Mouse (Mus musculus): ENCODE results near the gene Oasl2. TPM values are rescaled to one million over a fixed set of nuclear protein-coding genes. Genes with fewer than 3 reads are reported as not detected.

Oasl2 gene
- polyA plus RNA-seq, 2 experiments: 1.6 to 1.7 TPM

DNA sequence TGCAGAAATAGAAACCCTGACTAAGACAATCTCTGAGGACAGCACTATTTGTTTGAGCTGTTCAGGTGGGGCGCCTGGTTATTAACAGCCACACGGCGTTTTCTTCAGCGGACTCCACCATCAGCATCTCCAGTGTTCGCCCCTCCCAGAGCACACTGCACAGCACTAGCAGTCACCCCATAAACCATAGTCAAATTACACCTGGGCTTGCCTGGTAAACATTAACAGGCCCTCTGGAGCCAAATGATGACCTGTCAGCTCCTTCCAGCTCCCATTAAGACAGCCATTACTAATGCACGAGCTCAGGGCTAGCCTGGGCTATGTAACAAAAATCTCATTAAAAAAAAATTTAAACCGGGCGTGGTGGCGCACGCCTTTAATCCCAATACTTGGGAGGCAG, 48.3 kb downstream of the Oasl2 start:
- no peak overlapping the region for H3K4me2 ChIP-seq (replicated peaks; ENCODE audit: low read depth, low read length, severe bottlenecking)
- ATAC-seq (ENCODE audit: low FRiP score, low read depth) (no peak), DNase-seq (ENCODE audit: low spot score) (no peak)
- peaks cover 50% of the 10 kb centered on the region for H3K36me3 ChIP-seq (ENCODE audit: control insufficient read depth, insufficient read depth, low read length)
- H3K27ac ChIP-seq (replicated peaks; ENCODE audit: low read depth, low read length): no peak overlapping the region
- TF ChIP-seq POLR2A (IDR thresholded peaks at IDR 0.05; ENCODE audit: borderline replicate concordance, extremely low read depth, insufficient read depth, insufficient read length): no peak
- no peaks in the 10 kb centered on the region for H3K9me3 ChIP-seq (ENCODE audit: control insufficient read depth, low read length)
- no peak overlapping the region for H3K9ac ChIP-seq (ENCODE audit: low read depth, low read length, severe bottlenecking)
- 81% methylated on average over 10 of the region's 10 CpGs for WGBS
- no peaks in the 10 kb centered on the region for H3K27me3 ChIP-seq (ENCODE audit: control insufficient read depth, insufficient read depth, low read length)
- H3K4me3 ChIP-seq (replicated peaks; ENCODE audit: low read length): no peak overlapping the region
- peaks cover 4% of the 10 kb centered on the region; the same call in 1 of the 2 replicates for H3K4me1 ChIP-seq (ENCODE audit: control insufficient read depth, insufficient read depth, low read length)

DNA sequence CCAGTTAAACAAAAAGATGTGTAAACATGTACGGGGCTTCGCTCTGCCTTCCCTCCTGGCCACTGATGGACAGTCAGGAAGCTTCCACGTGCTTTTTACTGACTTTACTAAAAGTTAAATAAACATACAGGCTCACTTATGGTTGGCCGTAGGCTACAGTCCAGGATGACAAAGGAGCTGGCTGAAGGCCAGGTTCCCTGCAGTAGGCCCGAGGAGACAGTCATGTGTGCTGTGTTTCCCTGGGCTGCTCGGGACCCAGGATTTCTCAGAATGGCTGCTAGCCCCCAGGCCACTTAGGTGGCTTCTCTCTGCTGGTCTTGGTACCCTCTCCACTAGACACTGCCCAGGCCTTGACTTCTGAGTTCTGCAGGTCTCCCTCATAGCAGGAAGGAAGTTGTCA, 52.2 kb downstream of the Oasl2 start:
- Histone ChIP-seq H3K9ac (ENCODE audit: low read depth, low read length, severe bottlenecking) (no peak overlapping the region), H3K4me1 (ENCODE audit: control insufficient read depth, insufficient read depth, low read length) (0 out of 2 replicates have a peak, but pooled peaks cover 3% of the 10 kb centered on the region), H3K36me3 (ENCODE audit: control insufficient read depth, insufficient read depth, low read length) (peaks cover 51% of the 10 kb centered on the region), H3K27me3 (ENCODE audit: control insufficient read depth, insufficient read depth, low read length) (no peaks in the 10 kb centered on the region), H3K9me3 (ENCODE audit: control insufficient read depth, low read length) (no peaks in the 10 kb centered on the region), H3K4me3 (replicated peaks; ENCODE audit: low read length) (no peak overlapping the region), H3K4me2 (replicated peaks; ENCODE audit: low read depth, low read length, severe bottlenecking) (no peak overlapping the region), H3K27ac (replicated peaks; ENCODE audit: low read depth, low read length) (no peak overlapping the region)
- no peak for TF ChIP-seq POLR2A (IDR thresholded peaks at IDR 0.05; ENCODE audit: borderline replicate concordance, extremely low read depth, insufficient read depth, insufficient read length)
- WGBS: 72% methylated on average over 6 of the region's 6 CpGs
- DNase-seq (ENCODE audit: low spot score) (peak; percentile 57), ATAC-seq (ENCODE audit: low FRiP score, low read depth) (no peak)

- no peaks in the 10 kb centered on the region for H3K9me3 ChIP-seq (ENCODE audit: control insufficient read depth, low read length)
- no peak for TF ChIP-seq POLR2A (IDR thresholded peaks at IDR 0.05; ENCODE audit: borderline replicate concordance, extremely low read depth, insufficient read depth, insufficient read length)
- peak; percentile 37 for DNase-seq (ENCODE audit: low spot score)
- H3K4me3 ChIP-seq (replicated peaks; ENCODE audit: low read length): no peak overlapping the region
- 71% methylated on average over 4 of the region's 5 CpGs for WGBS
- peak; percentile 20; the same call in 1 of the 2 replicates for ATAC-seq (ENCODE audit: low FRiP score, low read depth)
- H3K27ac ChIP-seq (replicated peaks; ENCODE audit: low read depth, low read length): no peak overlapping the region
- H3K27me3 ChIP-seq (ENCODE audit: control insufficient read depth, insufficient read depth, low read length): no peaks in the 10 kb centered on the region
- no peak overlapping the region for H3K4me2 ChIP-seq (replicated peaks; ENCODE audit: low read depth, low read length, severe bottlenecking)
- H3K9ac ChIP-seq (ENCODE audit: low read depth, low read length, severe bottlenecking): peak overlapping the region; percentile 16; the same call in 1 of the 2 replicates
- H3K4me1 ChIP-seq (ENCODE audit: control insufficient read depth, insufficient read depth, low read length): 0 out of 2 replicates have a peak, but pooled peaks cover 3% of the 10 kb centered on the region
- H3K36me3 ChIP-seq (ENCODE audit: control insufficient read depth, insufficient read depth, low read length): peaks cover 51% of the 10 kb centered on the region
Observed at GRCm38 (mm10) chr5:114949316-114949715, 52.6 kb downstream of the Oasl2 start.

DNA sequence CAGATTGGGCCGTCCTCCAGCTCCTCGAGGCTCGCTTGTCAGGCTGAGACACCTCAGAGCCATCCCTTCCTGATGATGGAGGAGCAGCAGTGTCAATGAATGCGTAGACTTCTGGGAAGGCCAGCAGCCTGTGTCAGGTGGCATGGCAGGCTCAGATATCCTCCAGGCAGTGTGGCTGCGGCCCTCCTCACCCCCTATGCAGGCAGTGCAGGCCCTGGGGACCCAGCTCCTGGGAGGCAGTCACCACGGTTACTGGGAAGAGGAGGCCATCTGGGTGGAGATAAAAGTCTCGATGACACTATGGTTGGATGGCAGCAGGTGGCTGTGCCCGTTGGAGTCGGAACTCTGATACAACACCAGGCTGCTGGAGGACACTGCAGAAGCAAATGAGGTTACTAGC, 53.1 kb downstream of the Oasl2 start:
- Histone ChIP-seq H3K9me3 (ENCODE audit: control insufficient read depth, low read length) (no peaks in the 10 kb centered on the region), H3K9ac (ENCODE audit: low read depth, low read length, severe bottlenecking) (no peak overlapping the region), H3K4me1 (ENCODE audit: control insufficient read depth, insufficient read depth, low read length) (0 out of 2 replicates have a peak, but pooled peaks cover 3% of the 10 kb centered on the region), H3K27ac (replicated peaks; ENCODE audit: low read depth, low read length) (no peak overlapping the region), H3K4me2 (replicated peaks; ENCODE audit: low read depth, low read length, severe bottlenecking) (no peak overlapping the region), H3K27me3 (ENCODE audit: control insufficient read depth, insufficient read depth, low read length) (no peaks in the 10 kb centered on the region), H3K36me3 (ENCODE audit: control insufficient read depth, insufficient read depth, low read length) (peaks cover 51% of the 10 kb centered on the region), H3K4me3 (replicated peaks; ENCODE audit: low read length) (no peak overlapping the region)
- 84% methylated on average over 7 of the region's 9 CpGs for WGBS
- DNase-seq (ENCODE audit: low spot score): no peak
- peak; percentile 7; the same call in 1 of the 2 replicates for ATAC-seq (ENCODE audit: low FRiP score, low read depth)
- TF ChIP-seq POLR2A (IDR thresholded peaks at IDR 0.05; ENCODE audit: borderline replicate concordance, extremely low read depth, insufficient read depth, insufficient read length): no peak

- no peak overlapping the region for H3K4me3 ChIP-seq (replicated peaks; ENCODE audit: low read length)
- H3K4me1 ChIP-seq (ENCODE audit: control insufficient read depth, insufficient read depth, low read length): 0 out of 2 replicates have a peak, but pooled peaks cover 3% of the 10 kb centered on the region
- no peaks in the 10 kb centered on the region for H3K27me3 ChIP-seq (ENCODE audit: control insufficient read depth, insufficient read depth, low read length)
- 73% methylated on average over 12 of the region's 12 CpGs for WGBS
- H3K9ac ChIP-seq (ENCODE audit: low read depth, low read length, severe bottlenecking): no peak overlapping the region
- H3K27ac ChIP-seq (replicated peaks; ENCODE audit: low read depth, low read length): no peak overlapping the region
- DNase-seq (ENCODE audit: low spot score) (no peak), ATAC-seq (ENCODE audit: low FRiP score, low read depth) (no peak)
- no peak for TF ChIP-seq POLR2A (IDR thresholded peaks at IDR 0.05; ENCODE audit: borderline replicate concordance, extremely low read depth, insufficient read depth, insufficient read length)
- H3K4me2 ChIP-seq (replicated peaks; ENCODE audit: low read depth, low read length, severe bottlenecking): no peak overlapping the region
- H3K9me3 ChIP-seq (ENCODE audit: control insufficient read depth, low read length): no peaks in the 10 kb centered on the region
- peaks cover 45% of the 10 kb centered on the region for H3K36me3 ChIP-seq (ENCODE audit: control insufficient read depth, insufficient read depth, low read length)
Observed at GRCm38 (mm10) chr5:114950669-114951068, 53.9 kb downstream of the Oasl2 start.
